Mouse (Mus musculus): ENCODE measurements around the gene Pdzrn3. TPM values are rescaled to one million over a fixed set of nuclear protein-coding genes. Genes with fewer than 3 reads are reported as not detected.
A peak's percentile ranks its signal among the peaks of the same experiment; 100 is the strongest.

Gene Pdzrn3
- polyA plus RNA-seq, 1 experiment from 2014 or later, result 10.8 TPM

DNA sequence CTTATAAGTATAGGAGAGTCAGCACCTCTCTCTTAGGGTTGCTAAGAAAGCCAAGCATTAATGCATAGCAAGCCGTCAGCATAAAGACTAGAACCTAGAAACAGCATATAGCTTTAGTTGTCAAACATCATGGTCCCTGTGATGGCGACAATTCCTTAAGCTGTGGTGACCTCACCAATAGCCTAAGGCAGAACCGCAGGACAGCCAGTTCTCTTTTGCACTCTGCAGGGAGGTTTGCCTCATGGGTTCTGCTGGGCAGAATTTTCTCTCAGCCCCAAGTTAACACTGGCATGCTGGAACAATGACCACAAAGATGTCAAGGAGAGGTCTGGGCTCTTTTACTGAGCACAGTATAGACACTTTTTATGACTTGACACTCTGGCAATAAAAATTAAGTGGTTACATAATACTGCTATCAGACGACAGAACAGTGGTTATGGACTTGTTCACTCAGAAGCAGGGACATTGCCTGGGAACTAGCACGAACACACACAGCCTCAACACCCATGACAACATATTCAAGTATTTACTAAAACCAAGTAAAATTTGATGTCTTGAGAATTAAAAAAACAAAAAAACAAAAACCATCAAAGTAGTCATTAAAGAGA is 90.0 kb downstream of the Pdzrn3 start:
- Histone ChIP-seq H3K4me1 (replicated peaks) (peaks cover 71% of the 10 kb centered on the region), H3K27me3 (no peaks in the 10 kb centered on the region; the same call in 1 of the 2 replicates), H3K27ac (no peak overlapping the region), H3K9me3 (no peaks in the 10 kb centered on the region), H3K36me3 (no peaks in the 10 kb centered on the region), H3K9ac (replicated peaks) (no peak overlapping the region), H3K4me3 (replicated peaks) (no peak overlapping the region), H3K4me2 (no peak overlapping the region)
- ATAC-seq (ENCODE audit: insufficient number of reproducible peaks, insufficient read depth, low FRiP score, low TSS enrichment, low read depth), result no peak
- WGBS, result 35% methylated on average over 5 of the region's 5 CpGs

DNA sequence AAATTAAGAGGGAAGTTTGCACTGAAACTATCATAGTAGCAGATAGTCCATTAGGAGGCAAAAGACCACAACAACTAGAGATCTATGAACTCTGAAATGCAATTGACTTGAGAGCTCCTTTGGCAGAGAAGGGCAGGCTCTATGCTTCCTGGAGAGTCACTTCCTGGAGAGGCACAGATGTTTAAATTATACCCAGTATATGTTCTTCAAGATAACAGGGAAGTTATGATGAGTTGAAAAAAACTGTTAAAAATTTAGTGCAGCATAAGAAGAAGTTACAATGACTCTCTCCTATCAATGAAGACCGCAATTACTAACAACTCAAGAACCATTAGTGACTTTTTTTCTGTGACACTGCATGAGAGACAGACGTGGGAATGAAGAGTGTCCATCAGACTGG is 90.6 kb downstream of the Pdzrn3 start:
- no peaks in the 10 kb centered on the region for H3K36me3 ChIP-seq
- H3K9me3 ChIP-seq, result no peaks in the 10 kb centered on the region
- H3K4me1 ChIP-seq (replicated peaks), result peaks cover 75% of the 10 kb centered on the region
- H3K4me3 ChIP-seq (replicated peaks), result no peak overlapping the region
- ATAC-seq (ENCODE audit: insufficient number of reproducible peaks, insufficient read depth, low FRiP score, low TSS enrichment, low read depth), result no peak
- H3K4me2 ChIP-seq, result no peak overlapping the region
- no peak overlapping the region for H3K27ac ChIP-seq
- no peak overlapping the region for H3K9ac ChIP-seq (replicated peaks)
- no peaks in the 10 kb centered on the region; the same call in 1 of the 2 replicates for H3K27me3 ChIP-seq
- 78% methylated on average over 2 of the region's 2 CpGs for WGBS

DNA sequence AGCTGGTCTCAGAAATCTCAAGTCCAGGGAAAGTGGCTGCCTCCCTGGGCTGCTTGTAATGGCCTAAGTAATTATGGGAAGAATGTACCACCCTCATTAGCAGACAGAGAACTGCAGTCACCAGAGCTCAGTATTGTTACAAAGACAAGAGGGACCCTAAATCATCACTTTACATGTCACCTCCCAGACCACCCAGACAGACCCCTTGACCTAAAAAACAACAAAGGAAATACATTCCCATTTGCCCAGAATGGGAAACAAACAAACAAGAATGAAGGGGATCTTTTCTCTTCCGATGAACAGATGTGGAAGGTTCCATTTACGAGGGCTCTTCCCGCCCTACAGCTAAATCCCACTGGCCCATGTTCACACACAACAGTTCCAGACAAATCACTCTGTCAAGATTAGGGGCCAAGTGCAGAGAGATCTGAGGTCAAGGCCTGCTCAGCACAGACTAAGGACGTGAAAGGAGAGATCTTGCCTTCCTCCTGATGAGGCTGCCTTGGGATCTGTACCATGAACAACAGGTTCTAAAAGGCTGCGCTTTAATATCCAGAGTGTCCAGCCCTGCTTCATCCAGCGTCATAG is 93.2 kb downstream of the Pdzrn3 start:
- H3K9me3 ChIP-seq, result no peaks in the 10 kb centered on the region
- no peak overlapping the region for H3K4me3 ChIP-seq (replicated peaks)
- ATAC-seq (ENCODE audit: insufficient number of reproducible peaks, insufficient read depth, low FRiP score, low TSS enrichment, low read depth), result no peak
- no peak overlapping the region for H3K9ac ChIP-seq (replicated peaks)
- no peak overlapping the region for H3K27ac ChIP-seq
- peaks cover 79% of the 10 kb centered on the region for H3K4me1 ChIP-seq (replicated peaks)
- no peak overlapping the region for H3K4me2 ChIP-seq
- H3K27me3 ChIP-seq, result no peaks in the 10 kb centered on the region; the same call in 1 of the 2 replicates
- 33% methylated on average over 6 of the region's 6 CpGs for WGBS
- no peaks in the 10 kb centered on the region for H3K36me3 ChIP-seq

DNA sequence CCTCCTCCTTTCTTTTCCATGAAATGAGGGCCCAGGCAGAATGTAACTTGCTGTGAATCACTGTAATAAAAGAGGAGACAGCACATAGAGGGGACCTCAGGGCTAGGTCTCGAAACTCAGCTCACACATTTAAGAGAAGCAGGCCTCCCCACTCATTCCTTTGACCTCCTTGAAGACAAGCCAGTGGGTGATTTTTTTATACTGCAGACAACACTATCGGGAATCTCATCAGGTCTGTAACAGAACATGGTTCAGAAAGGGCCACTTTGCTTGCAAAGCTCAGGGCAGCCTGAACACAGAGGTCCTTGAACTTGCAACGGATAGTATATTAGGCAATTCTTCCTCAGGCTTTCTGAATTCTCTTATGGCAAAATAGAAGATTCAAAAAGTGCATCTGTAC is 93.8 kb downstream of the Pdzrn3 start:
- no peak overlapping the region for H3K9ac ChIP-seq (replicated peaks)
- H3K4me1 ChIP-seq (replicated peaks), result peaks cover 78% of the 10 kb centered on the region
- no peaks in the 10 kb centered on the region for H3K36me3 ChIP-seq
- no peak overlapping the region for H3K27ac ChIP-seq
- H3K4me3 ChIP-seq (replicated peaks), result no peak overlapping the region
- no peak for ATAC-seq (ENCODE audit: insufficient number of reproducible peaks, insufficient read depth, low FRiP score, low TSS enrichment, low read depth)
- 39% methylated on average over 3 of the region's 3 CpGs for WGBS
- H3K9me3 ChIP-seq, result no peaks in the 10 kb centered on the region
- no peak overlapping the region for H3K4me2 ChIP-seq
- no peaks in the 10 kb centered on the region; the same call in 1 of the 2 replicates for H3K27me3 ChIP-seq

DNA sequence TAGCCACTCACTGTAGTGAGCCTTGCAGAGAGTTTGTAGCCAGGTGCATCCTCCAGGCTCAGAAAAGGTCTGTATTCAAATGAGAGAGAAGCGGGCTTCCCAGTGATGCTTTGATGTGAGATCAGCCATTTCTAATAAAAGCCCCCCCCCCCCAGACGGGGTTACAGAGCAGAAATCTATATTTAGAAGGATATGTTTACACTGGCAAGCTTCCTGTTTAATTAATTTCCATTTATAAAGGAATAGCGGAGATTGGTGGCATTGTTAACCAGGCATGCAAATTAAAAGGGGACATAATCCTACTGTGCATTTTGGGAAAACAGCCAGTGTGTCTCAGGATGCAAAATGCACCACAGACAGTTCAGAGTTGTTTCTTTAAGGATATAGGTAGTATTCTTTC is 96.1 kb downstream of the Pdzrn3 start:
- no peak for ATAC-seq (ENCODE audit: insufficient number of reproducible peaks, insufficient read depth, low FRiP score, low TSS enrichment, low read depth)
- Histone ChIP-seq H3K27ac (no peak overlapping the region), H3K9me3 (no peaks in the 10 kb centered on the region), H3K4me2 (no peak overlapping the region), H3K36me3 (peaks cover 5% of the 10 kb centered on the region; the same call in 1 of the 2 replicates), H3K4me3 (replicated peaks) (no peak overlapping the region), H3K9ac (replicated peaks) (no peak overlapping the region), H3K4me1 (replicated peaks) (peaks cover 71% of the 10 kb centered on the region), H3K27me3 (peaks cover under 1% of the 10 kb centered on the region; the same call in 1 of the 2 replicates)
- 26% methylated on average over 3 of the region's 3 CpGs for WGBS

DNA sequence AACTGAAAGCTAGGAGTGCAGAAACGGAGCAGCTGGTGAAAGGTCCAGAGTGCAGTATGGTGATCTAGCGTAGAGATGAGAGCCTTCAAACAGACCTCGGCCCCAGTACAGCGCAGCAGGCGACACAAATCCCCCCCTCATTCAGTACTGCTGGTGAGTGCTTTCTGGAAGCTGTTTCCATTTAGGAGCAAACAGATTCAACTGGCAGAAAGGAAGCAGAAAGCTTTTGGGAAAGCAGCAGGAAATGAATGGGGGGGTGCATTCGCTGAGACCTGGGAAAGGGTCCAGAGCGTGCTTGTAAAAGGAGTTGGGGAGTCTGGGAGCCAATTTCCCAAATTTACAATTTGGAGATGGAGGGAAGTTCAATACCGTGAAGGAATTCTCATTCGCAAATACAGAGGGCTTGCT is 96.9 kb downstream of the Pdzrn3 start:
- peaks cover 5% of the 10 kb centered on the region; the same call in 1 of the 2 replicates for H3K36me3 ChIP-seq
- ATAC-seq (ENCODE audit: insufficient number of reproducible peaks, insufficient read depth, low FRiP score, low TSS enrichment, low read depth), result peak; percentile 76; the same call in 1 of the 2 replicates
- no peak overlapping the region for H3K9ac ChIP-seq (replicated peaks)
- H3K27ac ChIP-seq, result peak overlapping the region; percentile 19
- peak overlapping the region; percentile 36 for H3K4me2 ChIP-seq
- WGBS, result 7% methylated on average over 9 of the region's 9 CpGs
- no peaks in the 10 kb centered on the region for H3K9me3 ChIP-seq
- H3K27me3 ChIP-seq, result peaks cover 5% of the 10 kb centered on the region; the same call in 1 of the 2 replicates
- H3K4me3 ChIP-seq (replicated peaks), result no peak overlapping the region
- H3K4me1 ChIP-seq (replicated peaks), result peaks cover 77% of the 10 kb centered on the region

DNA sequence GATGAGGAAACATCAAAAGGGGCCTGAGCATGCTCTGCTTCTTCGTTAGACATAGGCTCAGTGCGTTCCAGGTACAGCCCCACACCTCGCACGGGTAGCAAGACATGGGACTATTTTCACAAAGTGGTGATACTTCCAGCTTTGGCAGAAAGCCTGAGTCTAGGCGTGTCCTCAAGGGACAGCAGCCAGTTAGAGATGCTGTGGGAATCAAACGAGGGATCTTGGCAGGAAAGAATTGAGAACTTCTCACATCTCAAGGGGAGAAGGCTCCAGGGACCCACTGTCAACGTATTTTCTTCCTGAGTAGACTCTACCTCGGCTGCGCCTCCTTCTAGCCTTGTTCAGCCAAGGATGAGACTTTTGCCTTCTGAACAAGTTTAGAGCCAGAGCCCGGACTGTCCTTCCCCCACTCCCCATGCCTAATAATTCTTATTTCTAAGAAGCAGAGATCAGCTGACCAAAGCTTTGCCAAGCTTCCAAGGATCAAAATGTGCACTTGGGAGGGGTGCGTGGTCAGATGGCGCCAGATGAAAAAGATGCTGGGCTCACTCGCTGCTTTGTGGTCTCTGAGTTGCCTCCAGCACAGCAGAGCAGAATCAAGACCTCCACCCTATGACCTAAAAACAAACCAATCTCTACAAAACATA is 99.3 kb downstream of the Pdzrn3 start:
- ATAC-seq (ENCODE audit: insufficient number of reproducible peaks, insufficient read depth, low FRiP score, low TSS enrichment, low read depth), result no peak
- Histone ChIP-seq H3K4me3 (replicated peaks) (no peak overlapping the region), H3K4me2 (no peak overlapping the region), H3K4me1 (replicated peaks) (peaks cover 62% of the 10 kb centered on the region), H3K9me3 (no peaks in the 10 kb centered on the region), H3K27me3 (peaks cover 7% of the 10 kb centered on the region; the same call in 1 of the 2 replicates), H3K36me3 (peaks cover 5% of the 10 kb centered on the region; the same call in 1 of the 2 replicates), H3K27ac (no peak overlapping the region), H3K9ac (replicated peaks) (no peak overlapping the region)
- 77% methylated on average over 13 of the region's 13 CpGs for WGBS

DNA sequence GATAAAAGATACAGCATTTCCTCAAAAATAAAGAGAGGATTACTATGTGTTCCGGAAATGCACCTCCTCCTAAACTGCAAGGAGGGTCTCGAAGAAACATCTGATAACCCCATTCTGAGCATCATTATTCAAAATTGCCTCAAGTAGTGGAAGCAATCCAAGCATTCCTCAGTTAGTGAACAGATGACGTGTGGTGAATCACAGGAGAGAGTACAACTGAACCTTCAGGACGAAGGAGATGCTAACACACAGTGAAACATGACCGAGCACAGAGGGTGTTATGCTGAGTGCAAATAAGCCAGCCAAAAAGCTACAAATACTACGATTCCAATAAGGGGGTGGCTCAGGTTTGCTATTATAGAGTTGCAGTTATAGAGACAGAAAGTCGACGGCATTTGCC is 101.4 kb downstream of the Pdzrn3 start:
- peaks cover 54% of the 10 kb centered on the region for H3K4me1 ChIP-seq (replicated peaks)
- H3K9ac ChIP-seq (replicated peaks), result no peak overlapping the region
- 81% methylated on average over 8 of the region's 8 CpGs for WGBS
- peaks cover 21% of the 10 kb centered on the region for H3K27me3 ChIP-seq
- H3K9me3 ChIP-seq, result no peaks in the 10 kb centered on the region
- H3K36me3 ChIP-seq, result peaks cover 5% of the 10 kb centered on the region; the same call in 1 of the 2 replicates
- no peak overlapping the region for H3K4me2 ChIP-seq
- ATAC-seq (ENCODE audit: insufficient number of reproducible peaks, insufficient read depth, low FRiP score, low TSS enrichment, low read depth), result no peak
- no peak overlapping the region for H3K27ac ChIP-seq
- no peak overlapping the region for H3K4me3 ChIP-seq (replicated peaks)

DNA sequence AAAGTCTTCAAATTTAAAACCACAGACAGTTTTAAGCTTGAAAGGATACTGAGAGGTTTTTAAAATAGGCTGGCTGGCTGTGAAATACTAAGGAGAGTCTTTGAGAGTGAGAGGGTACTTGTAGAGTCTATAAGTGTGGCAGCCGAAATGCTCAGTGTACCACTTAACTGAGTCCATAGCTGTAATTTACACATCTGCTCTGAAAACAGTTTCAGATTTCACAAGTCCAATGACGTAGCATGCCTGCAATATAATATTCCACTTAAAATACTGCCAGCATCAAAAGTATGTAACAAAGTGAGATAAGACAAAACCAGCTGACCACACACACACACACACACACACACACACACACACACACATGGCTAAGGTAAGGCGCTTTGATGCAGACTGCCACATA is 101.9 kb downstream of the Pdzrn3 start:
- no peak overlapping the region for H3K27ac ChIP-seq
- H3K27me3 ChIP-seq, result peaks cover 21% of the 10 kb centered on the region
- H3K9me3 ChIP-seq, result no peaks in the 10 kb centered on the region
- H3K4me2 ChIP-seq, result no peak overlapping the region
- H3K4me1 ChIP-seq (replicated peaks), result peaks cover 54% of the 10 kb centered on the region
- no peak overlapping the region for H3K9ac ChIP-seq (replicated peaks)
- 61% methylated on average over 3 of the region's 3 CpGs for whole genome bisulfite sequencing
- no peak for ATAC-seq (ENCODE audit: insufficient number of reproducible peaks, insufficient read depth, low FRiP score, low TSS enrichment, low read depth)
- no peak overlapping the region for H3K4me3 ChIP-seq (replicated peaks)
- H3K36me3 ChIP-seq, result peaks cover 5% of the 10 kb centered on the region; the same call in 1 of the 2 replicates

DNA sequence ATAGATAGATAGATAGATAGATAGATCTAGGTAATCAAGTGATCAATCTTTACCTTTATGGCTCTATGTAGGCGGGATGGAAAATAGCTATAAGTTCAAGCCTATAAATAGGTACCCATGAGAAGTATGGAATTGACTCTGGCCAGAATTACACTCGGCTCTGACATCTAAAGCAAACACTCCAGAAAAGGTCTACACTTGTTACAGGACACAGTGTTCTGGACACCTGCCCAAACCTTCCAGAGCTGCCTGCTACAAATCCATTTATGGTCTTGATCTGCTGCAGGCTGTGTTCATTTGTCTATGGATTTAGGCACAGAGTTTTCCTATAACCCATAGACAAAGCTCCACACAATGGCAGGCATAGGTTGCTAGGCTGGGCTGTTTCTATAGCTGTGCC is 102.9 kb downstream of the Pdzrn3 start:
- H3K27me3 ChIP-seq, result peaks cover 21% of the 10 kb centered on the region
- peaks cover 56% of the 10 kb centered on the region for H3K4me1 ChIP-seq (replicated peaks)
- peaks cover 5% of the 10 kb centered on the region; the same call in 1 of the 2 replicates for H3K36me3 ChIP-seq
- 82% methylated on average over 2 of the region's 2 CpGs for WGBS
- H3K9ac ChIP-seq (replicated peaks), result no peak overlapping the region
- H3K9me3 ChIP-seq, result no peaks in the 10 kb centered on the region
- ATAC-seq (ENCODE audit: insufficient number of reproducible peaks, insufficient read depth, low FRiP score, low TSS enrichment, low read depth), result no peak
- no peak overlapping the region for H3K27ac ChIP-seq
- H3K4me2 ChIP-seq, result no peak overlapping the region
- H3K4me3 ChIP-seq (replicated peaks), result no peak overlapping the region

DNA sequence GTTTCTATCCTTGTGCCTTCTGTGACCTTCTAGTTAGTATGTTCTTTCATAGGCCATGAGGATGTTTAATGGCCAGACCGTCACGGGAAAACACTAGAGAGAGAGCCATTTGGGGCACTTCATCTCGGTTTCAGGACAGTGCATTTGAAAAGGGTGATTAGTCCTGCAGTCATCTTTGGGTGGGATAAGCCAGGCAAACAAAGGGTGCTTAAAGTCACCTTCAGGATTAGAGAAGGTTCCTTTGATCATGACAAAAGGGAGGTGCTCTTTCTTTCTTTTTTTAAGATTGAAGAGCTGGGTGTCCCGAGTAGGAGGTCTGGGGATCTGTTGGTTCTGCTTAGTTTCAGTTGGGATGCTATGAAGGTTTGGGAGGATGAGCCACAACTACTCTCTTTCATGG is 105.4 kb downstream of the Pdzrn3 start:
- H3K4me1 ChIP-seq (replicated peaks), result peaks cover 62% of the 10 kb centered on the region
- WGBS, result 26% methylated on average over 4 of the region's 4 CpGs
- ATAC-seq (ENCODE audit: insufficient number of reproducible peaks, insufficient read depth, low FRiP score, low TSS enrichment, low read depth), result no peak

More for the DNA sequence above, 105.4 kb downstream of the Pdzrn3 start:
- no peaks in the 10 kb centered on the region for H3K9me3 ChIP-seq
- H3K4me2 ChIP-seq, result no peak overlapping the region
- H3K4me3 ChIP-seq (replicated peaks), result no peak overlapping the region
- no peak overlapping the region for H3K27ac ChIP-seq
- H3K27me3 ChIP-seq, result peaks cover 21% of the 10 kb centered on the region
- peaks cover 3% of the 10 kb centered on the region; the same call in 1 of the 2 replicates for H3K36me3 ChIP-seq
- H3K9ac ChIP-seq (replicated peaks), result no peak overlapping the region

Measured in limb, embryonic 12.5 days (tissue).